Mouse (Mus musculus) megakaryocyte-erythroid progenitor cell, adult 5-6 weeks (primary cell): ENCODE measurements around the gene Wfdc9. TPM values are rescaled to one million over a fixed set of nuclear protein-coding genes. Genes with fewer than 3 reads are reported as not detected.
"Not testable (repeated sequence)": the region's sequence is repeated elsewhere in the genome, so short reads cannot be mapped to it uniquely, and the experiment has no call there.

Experiments used
- ATAC-seq: replicated peaks from 2 replicates; pipeline ENCODE4 v1.8.0; 2016; ENCODE audit warnings: mild to moderate bottlenecking, inconsistent platforms; ENCODE audit not compliant: severe bottlenecking, poor library complexity, low FRiP score, low TSS enrichment
- total RNA-seq, 2 experiments: library from RNA; stranded (forward) in 1 of 2; stranded (reverse) in 1 of 2; fragments of 200-1000, 215-1000 nt in 1 of 2; fragments of >200 nt in 1 of 2; fragmentation: Nextera tagmentation in 1 of 2; gene quantifications; 2 replicates each; pipeline ENCODE4 v1.2.3; 2014 to 2017

The Wfdc9 gene
- total RNA-seq, 2 experiments from 2014 or later: not detected

DNA sequence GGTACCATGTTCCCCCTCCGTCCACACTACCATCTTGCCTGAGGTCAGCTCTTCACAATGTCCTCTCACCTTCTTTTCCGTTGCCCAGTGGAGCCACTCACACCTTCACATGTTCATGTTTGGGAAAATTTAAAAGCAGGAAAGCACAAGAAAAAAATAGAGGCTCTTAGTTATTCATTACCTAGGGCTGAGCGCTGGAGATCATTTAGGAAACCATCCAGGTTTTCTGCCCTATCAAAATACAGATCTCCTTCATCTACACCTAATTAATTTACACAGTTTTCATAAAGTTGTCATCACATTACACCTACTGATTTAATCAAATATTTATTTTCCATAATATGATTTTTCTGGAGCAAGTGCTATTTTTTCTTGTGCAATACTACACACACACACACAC, 17.7 kb downstream of the Wfdc9 start, which contains the start of gene Wfdc16:
Gene Wfdc16 (minus strand): TSS at position 101 of the 400 bp plus-strand sequence.
- ATAC-seq: no peak

DNA sequence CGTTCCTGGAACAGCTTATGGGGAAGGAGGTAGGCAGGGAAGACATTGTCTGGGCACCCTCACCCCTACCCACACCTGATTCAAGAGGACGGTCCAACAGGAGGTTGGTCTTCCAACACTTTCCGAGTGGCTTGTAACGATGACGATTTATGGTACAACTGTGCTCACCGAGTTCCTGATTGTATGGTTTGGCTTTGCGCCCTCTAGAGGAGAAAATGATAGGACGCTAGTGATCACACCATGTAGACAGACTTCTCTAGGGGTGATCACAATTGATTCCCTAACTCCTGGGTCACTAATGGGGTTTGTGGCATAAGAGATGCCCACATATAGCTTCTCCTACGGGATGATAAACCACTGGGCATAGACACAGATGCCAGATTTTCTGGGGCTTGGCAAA, 21.1 kb downstream of the Wfdc9 start:
- ATAC-seq: 0 out of 2 replicates have a peak, but pooled peaks have one; percentile 50

DNA sequence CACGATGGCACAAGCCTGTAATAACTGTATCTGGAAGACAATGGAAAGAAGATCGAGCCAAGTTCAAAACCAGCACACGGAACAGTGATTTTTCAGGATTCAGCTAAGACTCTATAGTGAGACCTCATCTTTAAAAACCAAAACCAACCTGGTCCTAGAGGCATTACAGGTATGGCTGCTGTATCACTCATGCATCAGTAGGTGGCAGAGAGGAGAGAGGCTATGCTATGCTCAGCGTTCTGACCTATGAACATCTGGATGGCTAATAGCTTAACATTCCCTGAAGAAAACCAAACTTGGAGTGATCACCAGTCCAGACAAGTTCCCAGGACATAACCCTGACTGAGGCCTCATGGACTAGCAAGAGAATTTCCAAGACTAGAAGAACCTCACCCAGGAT, 34.6 kb downstream of the Wfdc9 start:
- ATAC-seq: no peak

DNA sequence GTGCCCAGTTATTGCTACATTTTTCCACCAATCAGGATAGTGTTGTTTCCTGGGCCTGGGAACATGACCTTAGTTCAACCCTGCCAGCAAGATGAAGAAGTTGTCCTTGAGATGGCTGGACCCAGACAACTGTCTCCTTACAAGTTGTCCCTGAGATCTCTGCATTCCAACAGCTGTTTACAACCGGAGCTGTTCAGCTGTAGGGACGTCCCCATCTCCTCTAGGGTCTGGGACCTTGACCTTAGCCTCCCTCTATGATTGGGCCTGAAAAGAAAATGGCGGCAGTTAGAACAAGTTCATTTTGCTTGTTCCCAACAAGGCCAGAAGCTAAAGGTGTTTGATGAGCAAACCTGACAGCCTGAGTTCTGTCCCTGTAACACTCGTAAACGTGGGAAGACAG, 37.3 kb downstream of the Wfdc9 start:
- ATAC-seq: no peak

DNA sequence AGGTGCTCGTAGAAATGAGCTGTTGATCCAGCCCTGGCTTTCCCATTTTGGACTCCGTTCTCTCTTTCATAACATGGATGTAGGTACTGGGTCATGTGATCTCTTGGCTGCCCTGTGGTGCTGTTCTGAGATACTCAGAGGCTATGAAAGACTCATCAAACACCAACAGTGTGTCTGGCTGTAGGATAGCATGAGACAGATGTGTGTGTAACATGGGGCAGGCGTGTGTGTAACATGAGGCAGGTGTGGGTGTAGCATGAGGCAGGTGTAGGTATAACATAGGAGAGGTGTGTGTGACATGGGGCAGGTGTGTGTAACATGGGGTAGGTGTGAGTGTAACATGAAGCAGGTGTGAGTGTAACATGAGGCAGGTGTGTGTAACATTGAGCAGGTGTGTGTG, 41.0 kb downstream of the Wfdc9 start:
- ATAC-seq: no peak

DNA sequence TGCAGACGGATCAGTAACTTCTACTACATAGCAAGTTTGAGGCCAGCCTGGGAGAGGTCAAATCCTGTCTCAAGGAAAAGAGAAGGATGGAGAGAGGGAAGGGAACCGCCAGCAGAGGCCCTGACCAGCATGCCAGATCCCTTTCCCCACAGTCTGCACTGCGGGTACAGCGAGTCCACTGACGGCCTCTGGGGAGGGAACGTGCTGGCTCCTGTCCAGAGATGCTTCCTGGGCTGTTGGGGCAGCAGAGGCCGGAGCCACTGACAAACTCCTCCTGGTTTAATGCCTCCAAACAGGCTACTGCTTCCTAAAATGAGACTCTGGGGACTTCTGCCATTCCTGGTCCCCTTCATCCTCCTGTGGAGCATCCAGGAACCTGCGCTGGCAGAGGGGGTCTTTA, 42.9 kb downstream of the Wfdc9 start, which contains the start of the genes Wfdc6b and Wfdc8:
Gene Wfdc6b (plus strand): TSS at position 52 of the 400 bp plus-strand sequence.
Gene Wfdc8 (minus strand): TSS at position 156 of the 400 bp plus-strand sequence.
- not testable (repeated sequence) for ATAC-seq

DNA sequence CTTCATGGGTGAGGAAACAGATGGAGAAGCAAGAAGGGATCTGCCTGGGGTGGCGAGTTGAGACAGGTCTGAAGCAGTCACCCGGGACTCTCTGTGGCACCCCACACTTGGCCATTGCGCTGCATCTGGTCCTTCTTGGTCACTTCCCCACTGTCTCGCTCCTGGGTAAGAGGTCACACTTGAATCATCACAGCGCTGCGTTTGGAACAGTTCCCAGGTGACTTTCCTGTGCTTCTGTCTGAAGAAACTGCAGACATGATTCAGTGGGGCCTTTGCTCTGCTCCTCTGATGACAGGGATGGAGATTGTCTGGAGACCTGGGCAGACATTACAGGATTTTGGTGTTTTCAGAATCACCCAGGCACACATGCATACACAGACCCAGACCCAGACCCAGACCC, 47.6 kb downstream of the Wfdc9 start:
- no peak for ATAC-seq

DNA sequence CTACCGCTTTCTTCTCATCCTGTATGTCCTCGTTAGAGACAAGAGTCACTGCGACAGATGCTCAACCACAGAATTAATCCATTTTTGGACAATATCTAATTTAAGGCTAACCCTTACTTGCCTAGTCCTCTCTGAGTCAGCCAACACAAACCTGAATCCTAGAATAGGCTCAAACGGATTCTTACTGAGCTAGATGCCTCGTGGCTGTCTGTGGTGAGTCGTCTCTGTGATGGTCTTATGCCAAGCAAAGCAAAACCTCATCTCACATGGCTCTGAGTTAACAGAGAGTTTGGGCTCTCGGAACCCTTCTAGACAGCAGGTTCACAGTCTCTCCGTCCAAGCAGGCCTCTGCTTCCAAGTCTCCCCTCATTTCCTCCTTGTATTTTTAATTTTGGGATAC, 52.0 kb downstream of the Wfdc9 start:
- no peak for ATAC-seq

DNA sequence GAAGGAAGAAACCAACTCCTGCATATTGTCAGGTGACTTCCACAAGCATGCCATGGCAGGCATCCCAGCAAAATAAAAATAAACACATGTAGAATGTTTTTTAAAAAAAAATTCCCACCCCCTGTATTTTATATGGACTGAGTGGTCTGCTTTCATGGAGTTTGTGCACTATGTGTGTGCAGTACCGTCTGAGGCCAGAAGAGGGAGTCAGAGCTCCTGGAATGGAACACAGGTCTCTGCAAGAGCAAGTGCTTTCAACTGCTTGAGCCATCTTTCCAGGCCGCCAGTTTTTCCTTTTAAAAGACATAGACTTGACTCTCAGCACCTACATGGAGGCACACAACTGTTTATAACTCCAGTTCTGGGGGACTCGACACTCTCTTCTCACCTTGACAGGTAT, 52.9 kb downstream of the Wfdc9 start:
- ATAC-seq: no peak

DNA sequence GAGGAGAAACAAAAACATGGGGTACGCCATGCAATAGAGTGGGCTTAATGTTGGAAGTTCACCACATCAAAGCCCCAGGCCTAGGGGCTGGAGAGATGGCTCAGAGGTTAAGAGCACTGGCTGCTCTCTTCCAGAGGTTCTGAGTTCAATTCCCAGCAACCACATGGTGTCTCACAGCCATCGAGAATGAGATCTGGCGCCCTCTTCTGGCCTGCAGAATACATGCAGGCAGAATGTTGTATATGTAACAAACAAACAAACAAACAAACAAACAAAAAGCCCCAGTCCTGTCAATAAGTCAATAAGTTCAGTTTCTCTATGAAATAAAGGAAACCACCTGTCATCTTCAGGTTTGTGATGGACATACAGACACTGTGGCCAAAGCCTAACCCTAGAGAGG, 56.2 kb downstream of the Wfdc9 start:
- no peak for ATAC-seq

Other genes starting within 250 kb of the Wfdc9 start
Only the 30 nearest of the 31 such genes appear.
- gene Sdc4, start 212.7 kb downstream of the Wfdc9 start, total RNA-seq (2014; fragmentation: Nextera tagmentation): 1.0 and 5.3 TPM in 2 replicates
- gene Sdc4, start 212.7 kb downstream of the Wfdc9 start, total RNA-seq (2017): 0.23 and 1.3 TPM in 2 replicates
- gene Sys1, start 199.6 kb downstream of the Wfdc9 start, total RNA-seq (2014; fragmentation: Nextera tagmentation): 25.7 and 26.7 TPM in 2 replicates
- 10.9 and 16.0 TPM in 2 replicates for gene Sys1, start 199.6 kb downstream of the Wfdc9 start, total RNA-seq (2017)
- gene Gm20458, start 195.6 kb downstream of the Wfdc9 start, total RNA-seq (2014; fragmentation: Nextera tagmentation): not detected in 2 replicates
- gene Gm20458, start 195.6 kb downstream of the Wfdc9 start, total RNA-seq (2017): not detected in 2 replicates
- gene Trp53tg5, start 182.9 kb downstream of the Wfdc9 start, total RNA-seq (2014; fragmentation: Nextera tagmentation): not detected in 2 replicates
- not detected in 2 replicates for gene Trp53tg5, start 182.9 kb downstream of the Wfdc9 start, total RNA-seq (2017)
- 2.4 TPM in 2 replicates for gene Dbndd2, start 170.5 kb downstream of the Wfdc9 start, total RNA-seq (2014; fragmentation: Nextera tagmentation)
- 2.9 TPM in 1 of 2 replicates, not detected in the other for gene Dbndd2, start 170.5 kb downstream of the Wfdc9 start, total RNA-seq (2017)
- 76.4 and 89.3 TPM in 2 replicates for gene Pigt, start 159.1 kb downstream of the Wfdc9 start, total RNA-seq (2014; fragmentation: Nextera tagmentation)
- 16.3 and 36.6 TPM in 2 replicates for gene Pigt, start 159.1 kb downstream of the Wfdc9 start, total RNA-seq (2017)
- gene Wfdc2, start 94.2 kb downstream of the Wfdc9 start, total RNA-seq (2014; fragmentation: Nextera tagmentation): not detected in 2 replicates
- not detected in 2 replicates for gene Wfdc2, start 94.2 kb downstream of the Wfdc9 start, total RNA-seq (2017)
- not detected in 2 replicates for gene Spint3, start 83.1 kb downstream of the Wfdc9 start, total RNA-seq (2014; fragmentation: Nextera tagmentation)
- gene Spint3, start 83.1 kb downstream of the Wfdc9 start, total RNA-seq (2017): not detected in 2 replicates
- not detected in 2 replicates for gene Wfdc6a, start 71.1 kb downstream of the Wfdc9 start, total RNA-seq (2014; fragmentation: Nextera tagmentation)
- not detected in 2 replicates for gene Wfdc6a, start 71.1 kb downstream of the Wfdc9 start, total RNA-seq (2017)
- gene Eppin, start 63.0 kb downstream of the Wfdc9 start, total RNA-seq (2014; fragmentation: Nextera tagmentation): not detected in 2 replicates
- gene Eppin, start 63.0 kb downstream of the Wfdc9 start, total RNA-seq (2017): not detected in 2 replicates
- not detected in 2 replicates for gene Wfdc6b, start 43.1 kb downstream of the Wfdc9 start, total RNA-seq (2014; fragmentation: Nextera tagmentation)
- gene Wfdc6b, start 43.1 kb downstream of the Wfdc9 start, total RNA-seq (2017): not detected in 2 replicates
- gene Wfdc8, start 43.0 kb downstream of the Wfdc9 start, total RNA-seq (2014; fragmentation: Nextera tagmentation): not detected in 2 replicates
- not detected in 2 replicates for gene Wfdc8, start 43.0 kb downstream of the Wfdc9 start, total RNA-seq (2017)
- not detected in 2 replicates for gene Wfdc16, start 17.8 kb downstream of the Wfdc9 start, total RNA-seq (2014; fragmentation: Nextera tagmentation)
- not detected in 2 replicates for gene Wfdc16, start 17.8 kb downstream of the Wfdc9 start, total RNA-seq (2017)
- gene Wfdc10, start 537 bp downstream of the Wfdc9 start, total RNA-seq (2014; fragmentation: Nextera tagmentation): not detected in 2 replicates
- not detected in 2 replicates for gene Wfdc10, start 537 bp downstream of the Wfdc9 start, total RNA-seq (2017)
- not detected in 2 replicates for gene Wfdc11, start 17.5 kb upstream of the Wfdc9 start, total RNA-seq (2014; fragmentation: Nextera tagmentation)
- not detected in 2 replicates for gene Wfdc11, start 17.5 kb upstream of the Wfdc9 start, total RNA-seq (2017)
- gene Wfdc13, start 28.5 kb upstream of the Wfdc9 start, total RNA-seq (2014; fragmentation: Nextera tagmentation): not detected in 2 replicates
- not detected in 2 replicates for gene Wfdc13, start 28.5 kb upstream of the Wfdc9 start, total RNA-seq (2017)
- not detected in 2 replicates for gene Spint4, start 41.9 kb upstream of the Wfdc9 start, total RNA-seq (2014; fragmentation: Nextera tagmentation)
- not detected in 2 replicates for gene Spint4, start 41.9 kb upstream of the Wfdc9 start, total RNA-seq (2017)
- not detected in 2 replicates for gene Spint5, start 58.7 kb upstream of the Wfdc9 start, total RNA-seq (2014; fragmentation: Nextera tagmentation)
- gene Spint5, start 58.7 kb upstream of the Wfdc9 start, total RNA-seq (2017): not detected in 2 replicates
- gene Wfdc3, start 89.3 kb upstream of the Wfdc9 start, total RNA-seq (2014; fragmentation: Nextera tagmentation): 2.0 TPM in 1 of 2 replicates, not detected in the other
- not detected in 2 replicates for gene Wfdc3, start 89.3 kb upstream of the Wfdc9 start, total RNA-seq (2017)
- 28.7 and 37.2 TPM in 2 replicates for gene Dnttip1, start 89.4 kb upstream of the Wfdc9 start, total RNA-seq (2014; fragmentation: Nextera tagmentation)
- gene Dnttip1, start 89.4 kb upstream of the Wfdc9 start, total RNA-seq (2017): 24.5 and 26.2 TPM in 2 replicates
- 194 and 207 TPM in 2 replicates for gene Ube2c, start 113.3 kb upstream of the Wfdc9 start, total RNA-seq (2014; fragmentation: Nextera tagmentation)
- gene Ube2c, start 113.3 kb upstream of the Wfdc9 start, total RNA-seq (2017): 90.6 and 159 TPM in 2 replicates
- not detected in 2 replicates for gene Tnnc2, start 123.4 kb upstream of the Wfdc9 start, total RNA-seq (2014; fragmentation: Nextera tagmentation)
- gene Tnnc2, start 123.4 kb upstream of the Wfdc9 start, total RNA-seq (2017): not detected in 2 replicates
- 0.11 and 7.6 TPM in 2 replicates for gene Snx21, start 129.2 kb upstream of the Wfdc9 start, total RNA-seq (2014; fragmentation: Nextera tagmentation)
- gene Snx21, start 129.2 kb upstream of the Wfdc9 start, total RNA-seq (2017): 0.33 TPM in 1 of 2 replicates, not detected in the other
- 15.5 and 26.4 TPM in 2 replicates for gene Acot8, start 148.3 kb upstream of the Wfdc9 start, total RNA-seq (2014; fragmentation: Nextera tagmentation)
- gene Acot8, start 148.3 kb upstream of the Wfdc9 start, total RNA-seq (2017): 10.1 and 17.6 TPM in 2 replicates
- gene Zswim3, start 148.5 kb upstream of the Wfdc9 start, total RNA-seq (2014; fragmentation: Nextera tagmentation): 6.8 and 6.9 TPM in 2 replicates
- 1.8 and 4.4 TPM in 2 replicates for gene Zswim3, start 148.5 kb upstream of the Wfdc9 start, total RNA-seq (2017)
- 11.0 and 14.2 TPM in 2 replicates for gene Zswim1, start 166.1 kb upstream of the Wfdc9 start, total RNA-seq (2014; fragmentation: Nextera tagmentation)
- 2.5 and 3.3 TPM in 2 replicates for gene Zswim1, start 166.1 kb upstream of the Wfdc9 start, total RNA-seq (2017)
- gene Spata25, start 172.0 kb upstream of the Wfdc9 start, total RNA-seq (2014; fragmentation: Nextera tagmentation): not detected in 2 replicates
- gene Spata25, start 172.0 kb upstream of the Wfdc9 start, total RNA-seq (2017): not detected in 2 replicates
- gene Ctsa, start 176.3 kb upstream of the Wfdc9 start, total RNA-seq (2014; fragmentation: Nextera tagmentation): 63.5 and 87.0 TPM in 2 replicates
- 40.0 and 58.0 TPM in 2 replicates for gene Ctsa, start 176.3 kb upstream of the Wfdc9 start, total RNA-seq (2017)
- 0.26 and 1.8 TPM in 2 replicates for gene Neurl2, start 176.9 kb upstream of the Wfdc9 start, total RNA-seq (2014; fragmentation: Nextera tagmentation)
- 2.3 TPM in 1 of 2 replicates, not detected in the other for gene Neurl2, start 176.9 kb upstream of the Wfdc9 start, total RNA-seq (2017)
- gene Pltp, start 201.1 kb upstream of the Wfdc9 start, total RNA-seq (2014; fragmentation: Nextera tagmentation): not detected in 2 replicates
- not detected in 2 replicates for gene Pltp, start 201.1 kb upstream of the Wfdc9 start, total RNA-seq (2017)